ENCODE assay signal across 8 mouse cellular contexts in the genomic region with DNA sequence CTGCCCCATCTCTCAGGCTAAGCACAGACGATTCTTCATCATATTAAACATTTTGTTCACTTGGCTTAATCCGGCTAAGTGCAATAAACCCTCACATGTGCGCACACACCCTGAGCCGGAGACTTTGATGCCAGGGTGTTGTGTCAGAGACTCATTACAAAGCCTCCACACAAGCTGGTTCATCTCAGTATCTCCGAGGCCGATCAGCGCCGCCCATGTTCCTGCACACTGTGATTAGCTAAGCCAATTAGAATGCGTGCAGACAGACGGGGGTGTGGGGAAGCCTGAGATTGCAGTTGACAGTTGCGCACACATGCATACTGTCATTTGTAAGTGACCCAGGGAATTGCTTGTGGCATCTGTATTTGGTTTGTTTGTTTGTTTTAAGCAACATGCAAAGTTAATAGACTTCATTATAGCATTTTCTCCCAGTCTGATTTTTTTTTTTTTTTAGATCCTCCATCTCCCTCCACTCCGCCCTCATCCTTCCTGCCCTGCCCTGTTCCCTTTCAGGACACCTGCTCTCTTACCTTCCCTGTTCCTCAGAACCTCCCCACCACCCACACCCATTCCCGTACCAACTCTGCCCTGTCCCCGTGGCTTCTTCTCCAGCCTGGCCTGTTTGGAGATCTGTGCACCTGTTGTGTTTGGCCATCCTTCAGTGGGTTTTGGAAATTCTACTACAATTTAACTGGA.
DNase-seq lines count a peak whose midpoint lies in the region; TF ChIP-seq lines count a peak whose summit lies in the region.

No protein-coding gene starts in this region.

- whole genome bisulfite sequencing in heart, adult 2 months: 65% methylated on average over 14 of the region's 14 CpGs

- no peak for TF ChIP-seq CTCF in heart, adult 2 months (IDR thresholded peaks at IDR 0.05)

- H3K36me3 ChIP-seq in heart, adult 2 months (ENCODE audit: control insufficient read depth, insufficient read depth, low read length): no peaks in the 10 kb centered on the region

- TF ChIP-seq POLR2A in heart, adult 2 months (IDR thresholded peaks at IDR 0.05; ENCODE audit: insufficient read depth, low read depth, low read length): no peak

- intact Hi-C loops in heart, postnatal 25 days (cut with DNase I): no loop called here
- intact Hi-C loops in heart, adult 2 months (cut with DNase I): no loop called here

- no peak overlapping the region for H3K27ac ChIP-seq in heart, adult 2 months

- TF ChIP-seq EP300 in heart, adult 2 months (IDR thresholded peaks at IDR 0.05; ENCODE audit: insufficient read depth, low read depth, low read length): no peak

- no peaks in the 10 kb centered on the region for H3K4me1 ChIP-seq in heart, adult 2 months (ENCODE audit: control insufficient read depth, insufficient read depth, low read length)

- H3K27me3 ChIP-seq in heart, adult 2 months (ENCODE audit: control insufficient read depth, insufficient read depth, low read length): no peaks in the 10 kb centered on the region

- peak; percentile 24 to 32 for DNase-seq in urinary bladder, postnatal 36 days (ENCODE audit: low spot score in 2 of 2)
- DNase-seq in urinary bladder, adult 2 months (ENCODE audit: low spot score): no peak
- peak; percentile 95 for DNase-seq in layer of hippocampus, adult 9-11 months
- DNase-seq in lung, postnatal 25 days (ENCODE audit: low spot score): peak; percentile 48
- no peak for DNase-seq in adrenal gland, adult 8-10 months
- no peak for DNase-seq in adrenal gland, postnatal 14 days
- no peak for DNase-seq in heart, postnatal 25 days (ENCODE audit: low spot score)
- DNase-seq in heart, adult 2 months: no peak

- no peak overlapping the region for H3K9ac ChIP-seq in heart, adult 2 months (ENCODE audit: low read depth, low read length)

- H3K4me3 ChIP-seq in heart, adult 2 months: no peak overlapping the region

- no peaks in the 10 kb centered on the region for H3K79me2 ChIP-seq in heart, adult 2 months (replicated peaks; ENCODE audit: control insufficient read depth, insufficient read depth, low read length)

Comparison
In these comparisons a context has a peak if more than half of its experiments do, and no peak if none do; other contexts are left out.
1. DNase-seq: peak in urinary bladder, postnatal 36 days (2 of 2), layer of hippocampus, adult 9-11 months (single experiment) and lung, postnatal 25 days (single experiment); none in urinary bladder, adult 2 months (single experiment), adrenal gland, adult 8-10 months (single experiment), adrenal gland, postnatal 14 days (single experiment), heart, postnatal 25 days (single experiment) and heart, adult 2 months (0 of 2).